Mouse (Mus musculus): ENCODE results near the gene Dctn2. TPM values are rescaled to one million over a fixed set of nuclear protein-coding genes. Genes with fewer than 3 reads are reported as not detected.

Dctn2 gene
- polyA plus RNA-seq (2012; rRNA removed; ENCODE audit: low replicate concordance) = 266 and 298 TPM in 2 replicates

DNA sequence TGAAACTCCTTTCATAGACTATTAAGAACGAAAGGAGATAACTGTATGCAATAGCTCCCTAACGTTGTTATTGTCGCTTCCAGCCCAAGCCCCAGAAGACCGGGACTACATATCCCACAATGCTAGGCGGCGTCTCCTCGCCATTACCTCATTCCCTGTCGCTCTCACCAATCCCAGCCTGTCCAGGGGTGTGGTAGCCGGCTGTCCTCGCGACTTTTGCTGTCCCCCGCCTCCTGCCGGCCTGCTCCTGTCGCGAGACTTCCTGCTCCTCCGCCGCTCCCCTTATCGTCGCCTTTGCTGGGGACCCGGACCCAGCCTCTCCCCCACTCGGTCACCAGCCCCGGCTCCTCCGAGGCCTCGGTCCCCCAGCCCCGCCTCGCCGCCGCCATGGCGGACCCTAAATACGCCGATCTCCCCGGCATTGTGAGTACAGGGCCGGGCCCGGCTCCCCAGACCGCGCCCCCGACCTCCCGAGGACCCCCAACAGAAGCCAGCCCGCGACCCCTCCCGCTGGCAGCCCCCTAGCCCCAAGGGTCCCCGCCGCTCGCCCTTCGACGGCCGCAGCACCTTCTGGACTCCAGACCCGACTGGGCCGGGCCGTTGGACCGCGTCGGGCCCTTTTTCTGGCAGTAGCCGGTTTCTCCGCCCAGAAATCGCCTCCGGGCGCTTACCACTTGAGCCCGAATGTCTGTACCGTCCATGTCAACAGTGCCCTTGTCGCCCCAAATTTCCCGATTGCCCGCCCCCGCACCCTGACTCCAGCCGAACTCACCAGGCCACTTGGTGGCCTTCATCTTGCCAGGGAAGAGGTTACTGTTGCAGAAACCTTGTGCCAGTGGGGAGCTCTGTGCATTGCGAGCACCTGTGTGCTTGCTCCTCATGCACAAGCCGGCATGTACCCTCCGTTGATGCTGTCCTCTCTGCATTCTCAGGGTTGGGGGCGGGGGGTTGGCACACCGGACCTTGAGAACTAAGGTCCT lies at the start of gene Dctn2:
Gene Dctn2, plus strand, starts transcription at position 257 of the 980 bp plus-strand sequence.

DNA sequence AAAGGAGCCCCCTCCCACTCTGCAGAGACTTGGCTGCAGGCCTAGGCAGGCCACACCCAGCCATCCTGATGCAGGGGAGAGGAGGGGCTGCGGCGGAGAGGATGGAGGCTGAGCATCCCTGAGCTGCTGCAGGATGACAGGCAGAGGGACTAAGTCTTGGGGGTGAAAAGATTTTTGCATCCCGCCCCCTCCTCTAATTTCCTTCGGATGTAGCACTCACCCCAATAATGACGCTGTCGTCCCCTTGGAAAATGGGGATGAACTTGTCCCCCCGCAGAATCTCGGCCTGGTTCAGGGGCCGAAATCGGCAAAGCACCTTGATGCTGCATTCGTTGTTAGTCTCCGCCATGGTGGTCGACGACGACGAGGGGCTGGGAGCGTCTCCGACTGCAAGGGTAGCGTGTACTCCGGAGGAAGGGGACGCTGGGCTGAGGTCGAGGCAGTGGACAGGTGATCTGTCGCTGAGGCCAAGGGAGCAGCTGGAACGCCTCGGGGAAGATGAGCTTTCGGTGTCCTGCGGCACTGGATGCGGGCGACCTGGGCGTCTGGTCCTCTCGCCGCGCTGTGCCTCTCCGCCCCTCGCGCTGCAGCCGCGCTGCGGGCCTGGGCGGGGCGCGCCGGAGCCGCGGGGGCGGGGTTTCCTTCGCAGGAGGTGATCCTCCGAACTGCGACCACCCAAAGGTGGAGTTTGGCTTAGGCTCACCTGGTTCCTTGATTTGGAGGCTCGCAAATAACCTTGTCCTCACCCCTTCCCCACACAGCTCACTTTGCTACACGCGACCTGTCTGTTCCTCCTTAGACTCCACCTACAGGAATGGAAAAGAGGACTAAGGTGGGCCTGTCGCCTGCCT lies 3.4 kb upstream of the Dctn2 start, which contains the start of gene Kif5a:
Gene Kif5a, minus strand, starts transcription at position 801 of the 851 bp plus-strand sequence.

DNA sequence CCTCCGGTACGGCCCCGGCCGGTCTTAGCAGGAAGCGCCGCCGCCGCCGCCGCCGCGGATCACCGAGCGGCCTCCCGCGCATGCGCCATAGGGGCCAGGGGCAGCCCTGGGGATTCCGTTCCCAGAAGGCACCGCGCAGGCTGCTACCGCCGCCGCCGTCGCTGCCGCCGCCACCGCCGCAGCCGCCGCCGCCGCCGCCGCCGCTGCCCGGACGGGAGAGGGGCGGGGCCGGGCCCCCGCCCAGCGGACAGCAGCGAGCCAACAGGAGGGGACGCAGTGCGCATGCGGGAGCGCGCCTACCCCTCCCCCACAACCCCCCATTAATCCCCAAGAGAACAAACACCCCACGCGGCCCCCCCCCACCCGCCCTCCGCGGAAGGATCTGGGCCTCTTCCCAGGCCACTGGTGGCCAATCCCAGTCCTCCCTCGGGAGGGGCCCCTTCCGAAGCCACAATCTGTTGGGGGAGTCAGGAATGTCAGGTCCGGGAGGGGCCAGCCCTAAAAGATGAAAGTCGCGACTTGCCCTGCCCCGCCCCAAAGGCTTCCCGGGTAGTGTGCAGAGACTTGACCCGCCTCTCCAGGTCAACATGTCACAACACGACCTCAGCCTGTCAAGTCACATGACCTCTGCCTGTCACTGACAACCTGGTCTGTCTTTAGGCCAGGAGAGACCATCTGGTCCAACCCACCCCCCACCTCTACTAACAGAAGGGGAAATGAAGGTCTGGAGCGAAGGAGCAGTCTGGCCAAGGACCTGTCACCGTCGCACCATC lies 22.8 kb downstream of the Dctn2 start, which contains the start of gene Mbd6:
Gene Mbd6, minus strand, starts transcription at position 219 of the 773 bp plus-strand sequence.

DNA sequence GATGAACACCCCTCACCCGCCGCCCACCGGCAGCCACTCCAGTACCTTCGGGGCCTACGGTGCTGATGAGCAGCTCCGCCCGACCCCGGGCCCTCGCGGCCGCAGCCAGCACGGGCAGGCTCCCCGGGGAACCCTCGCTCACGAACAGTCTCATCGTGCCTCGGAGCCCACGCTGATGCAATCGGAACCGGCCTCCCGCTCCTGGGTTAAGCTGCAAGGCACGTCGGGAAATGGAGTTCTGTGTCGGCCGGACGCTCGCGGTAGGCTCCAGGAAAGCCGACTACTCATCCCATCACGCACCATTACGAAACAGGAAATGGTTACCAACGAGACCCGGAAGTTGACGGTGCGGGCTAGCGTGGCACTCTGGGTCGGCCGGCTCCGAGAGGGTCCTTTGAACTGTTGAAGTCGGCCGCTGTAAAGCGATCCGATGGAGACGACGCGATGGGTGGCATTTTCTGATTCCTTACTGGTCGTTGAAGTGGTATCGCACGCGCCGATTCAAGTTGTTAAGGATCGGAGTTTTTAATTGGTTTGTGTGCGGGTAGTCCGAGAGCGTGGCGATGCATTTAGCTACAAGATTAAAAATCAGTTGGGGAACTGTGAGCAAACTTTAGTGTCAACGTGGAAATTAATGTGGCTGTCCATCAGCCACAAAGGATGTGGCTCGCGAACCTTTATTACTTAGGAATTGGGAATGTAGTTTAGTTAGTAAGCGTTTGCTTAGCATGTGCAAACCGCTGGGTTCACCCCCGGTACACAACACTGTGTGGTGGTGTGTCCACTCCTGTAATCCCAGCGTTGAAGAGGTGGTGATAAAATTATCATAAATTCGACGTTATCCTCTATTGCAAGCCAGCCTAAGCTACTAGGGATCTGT lies 45.5 kb downstream of the Dctn2 start, which contains the start of gene Mars:
Gene Mars, minus strand, starts transcription at position 311 of the 880 bp plus-strand sequence.

DNA sequence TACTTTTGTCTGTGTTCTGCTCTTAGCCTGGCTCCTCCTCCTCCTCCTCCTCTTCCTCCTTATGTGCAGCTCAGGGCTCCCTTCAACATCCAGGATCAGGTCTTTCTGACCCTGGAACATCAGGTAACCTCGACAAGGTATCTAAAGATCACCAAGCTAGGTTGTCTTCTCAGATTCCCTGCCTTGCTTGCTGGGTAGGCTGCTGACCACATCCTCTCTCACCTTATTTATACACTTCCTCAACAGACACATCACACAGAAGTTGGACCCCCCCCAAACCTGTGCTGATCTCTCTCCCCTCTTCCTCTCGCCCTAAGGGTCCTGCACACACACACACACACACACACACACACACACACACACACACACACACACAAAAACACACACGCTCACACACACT lies 55.5 kb downstream of the Dctn2 start, which contains the start of gene Arhgap9:
Gene Arhgap9, plus strand, starts transcription at position 344 of the 400 bp plus-strand sequence.

Other genes starting within 250 kb of the Dctn2 start
- 43.6 and 44.6 TPM in 2 replicates for gene Tsfm, start 235.5 kb upstream of the Dctn2 start, polyA plus RNA-seq (2012; rRNA removed; ENCODE audit: low replicate concordance)
- 18.2 and 43.8 TPM in 2 replicates for gene Mettl1, start 225.0 kb upstream of the Dctn2 start, polyA plus RNA-seq (2012; rRNA removed; ENCODE audit: low replicate concordance)
- 0.13 and 1.5 TPM in 2 replicates for gene Eef1akmt3, start 224.9 kb upstream of the Dctn2 start, polyA plus RNA-seq (2012; rRNA removed; ENCODE audit: low replicate concordance)
- gene Cyp27b1, start 218.1 kb upstream of the Dctn2 start, polyA plus RNA-seq (2012; rRNA removed; ENCODE audit: low replicate concordance) = 0.37 and 0.60 TPM in 2 replicates
- gene March9, start 206.2 kb upstream of the Dctn2 start, polyA plus RNA-seq (2012; rRNA removed; ENCODE audit: low replicate concordance) = 1.2 and 10.2 TPM in 2 replicates
- 148 and 541 TPM in 2 replicates for gene Cdk4, start 202.8 kb upstream of the Dctn2 start, polyA plus RNA-seq (2012; rRNA removed; ENCODE audit: low replicate concordance)
- 121 and 174 TPM in 2 replicates for gene Tspan31, start 196.1 kb upstream of the Dctn2 start, polyA plus RNA-seq (2012; rRNA removed; ENCODE audit: low replicate concordance)
- 4.8 and 25.1 TPM in 2 replicates for gene Agap2, start 191.1 kb upstream of the Dctn2 start, polyA plus RNA-seq (2012; rRNA removed; ENCODE audit: low replicate concordance)
- gene Os9, start 145.2 kb upstream of the Dctn2 start, polyA plus RNA-seq (2012; rRNA removed; ENCODE audit: low replicate concordance) = 95.7 and 99.4 TPM in 2 replicates
- 9.0 and 26.1 TPM in 2 replicates for gene B4galnt1, start 101.1 kb upstream of the Dctn2 start, polyA plus RNA-seq (2012; rRNA removed; ENCODE audit: low replicate concordance)
- gene Slc26a10, start 85.7 kb upstream of the Dctn2 start, polyA plus RNA-seq (2012; rRNA removed; ENCODE audit: low replicate concordance) = 2.3 and 4.2 TPM in 2 replicates
- 29.9 and 129 TPM in 2 replicates for gene Arhgef25, start 76.3 kb upstream of the Dctn2 start, polyA plus RNA-seq (2012; rRNA removed; ENCODE audit: low replicate concordance)
- 173 and 346 TPM in 2 replicates for gene Dtx3, start 70.6 kb upstream of the Dctn2 start, polyA plus RNA-seq (2012; rRNA removed; ENCODE audit: low replicate concordance)
- 38.6 and 48.2 TPM in 2 replicates for gene Pip4k2c, start 54.8 kb upstream of the Dctn2 start, polyA plus RNA-seq (2012; rRNA removed; ENCODE audit: low replicate concordance)
- gene Kif5a, start 3.0 kb upstream of the Dctn2 start, polyA plus RNA-seq (2012; rRNA removed; ENCODE audit: low replicate concordance) = 3.6 and 7.9 TPM in 2 replicates
- gene Mbd6, start 22.6 kb downstream of the Dctn2 start, polyA plus RNA-seq (2012; rRNA removed; ENCODE audit: low replicate concordance) = 31.4 and 44.7 TPM in 2 replicates
- 66.5 and 79.6 TPM in 2 replicates for gene Mars, start 45.4 kb downstream of the Dctn2 start, polyA plus RNA-seq (2012; rRNA removed; ENCODE audit: low replicate concordance)
- gene Arhgap9, start 55.6 kb downstream of the Dctn2 start, polyA plus RNA-seq (2012; rRNA removed; ENCODE audit: low replicate concordance) = 8.7 and 11.8 TPM in 2 replicates
- gene Gli1, start 75.6 kb downstream of the Dctn2 start, polyA plus RNA-seq (2012; rRNA removed; ENCODE audit: low replicate concordance) = 4.5 and 159 TPM in 2 replicates
- 0.03 TPM in 1 of 2 replicates, not detected in the other for gene Inhbe, start 88.0 kb downstream of the Dctn2 start, polyA plus RNA-seq (2012; rRNA removed; ENCODE audit: low replicate concordance)
- gene Inhbc, start 104.1 kb downstream of the Dctn2 start, polyA plus RNA-seq (2012; rRNA removed; ENCODE audit: low replicate concordance) = not detected in 2 replicates
- gene R3hdm2, start 114.0 kb downstream of the Dctn2 start, polyA plus RNA-seq (2012; rRNA removed; ENCODE audit: low replicate concordance) = 68.8 and 82.7 TPM in 2 replicates
- 2.0 and 5.6 TPM in 2 replicates for gene Stac3, start 235.3 kb downstream of the Dctn2 start, polyA plus RNA-seq (2012; rRNA removed; ENCODE audit: low replicate concordance)
- 51.9 and 59.2 TPM in 2 replicates for gene Ndufa4l2, start 248.6 kb downstream of the Dctn2 start, polyA plus RNA-seq (2012; rRNA removed; ENCODE audit: low replicate concordance)